Mouse (Mus musculus) heart, adult 2 months (tissue): ENCODE data around the gene Gpx8. TPM values are rescaled to one million over a fixed set of nuclear protein-coding genes. Genes with fewer than 3 reads are reported as not detected.

Experiments used
- DNase-seq, 2 experiments: peaks; one replicate each; pipeline ENCODE4 v3.0.0; 2021
- H3K27ac ChIP-seq: fragments of 200-600 bp; 2 replicates; pipeline ENCODE4 v1.8.1; 2022
- H3K27me3 ChIP-seq: fragments of 200-500 bp; 2 replicates; pipeline ENCODE4 v1.6.1; 2012; ENCODE audit warnings: mild to moderate bottlenecking, low read length, inconsistent platforms, mixed read lengths; ENCODE audit not compliant: control insufficient read depth, insufficient read depth
- H3K36me3 ChIP-seq: fragments of 200-500 bp; 2 replicates; pipeline ENCODE4 v1.6.1; 2012; ENCODE audit warnings: low read length, inconsistent platforms; ENCODE audit not compliant: control insufficient read depth, insufficient read depth
- H3K4me1 ChIP-seq: fragments of 200-500 bp; 2 replicates; pipeline ENCODE4 v1.6.1; 2011; ENCODE audit warnings: low read length; ENCODE audit not compliant: control insufficient read depth, insufficient read depth
- H3K4me3 ChIP-seq: fragments of 200-600 bp; 2 replicates; pipeline ENCODE4 v1.8.1; 2022
- H3K79me2 ChIP-seq: fragments of 200-500 bp; replicated peaks from 2 replicates; pipeline ENCODE4 v1.6.1; 2012; ENCODE audit warnings: mild to moderate bottlenecking, inconsistent platforms, low read length, moderate library complexity, mixed read lengths; ENCODE audit not compliant: control insufficient read depth, insufficient read depth
- H3K9ac ChIP-seq: fragments of 200-500 bp; 2 replicates; pipeline ENCODE4 v1.6.1; 2012; ENCODE audit warnings: low read depth, mild to moderate bottlenecking, control low read depth, inconsistent platforms, low read length, mixed read lengths
- CTCF ChIP-seq: fragments of 200-600 bp; IDR thresholded peaks from 2 replicates; pipeline ENCODE4 v1.8.1; 2022; ENCODE audit warnings: antibody characterized with exemption, mild to moderate bottlenecking, moderate library complexity
- EP300 ChIP-seq: fragments of 200-500 bp; IDR thresholded peaks from 2 replicates; pipeline ENCODE4 v1.6.1; 2011; ENCODE audit warnings: low read depth, low read length, control low read depth; ENCODE audit not compliant: insufficient read depth
- POLR2A ChIP-seq: fragments of 200-500 bp; IDR thresholded peaks from 2 replicates; pipeline ENCODE4 v1.6.1; 2011; ENCODE audit warnings: mild to moderate bottlenecking, low read depth, low read length, control low read depth; ENCODE audit not compliant: insufficient read depth
- WGBS: fragments of 180-500 bp; shearing (Covaris S2); methylation state at CpG from one replicate; pipeline ENCODE4 v1.1.7; 2018; 5-methylcytosine and 5-hydroxymethylcytosine counted together
- intact Hi-C: fragments of 180-260 bp; cut with DNase I; formaldehyde crosslinking; loops from one replicate; pipeline ENCODE4 v1.15.1; 2025
- polyA plus RNA-seq: library from polyadenylated mRNA; depleted of rRNA; stranded (reverse); fragments of >200 nt; gene quantifications from 2 replicates; pipeline ENCODE4 v1.2.3, GENCODE M21; 2012
- total RNA-seq, 2 experiments: library from RNA; stranded (reverse); gene quantifications; 2 replicates each; pipeline ENCODE4 v1.2.3; 2021

Gene Gpx8
- total and polyA plus RNA-seq, 3 experiments = 9.5 to 37.9 (median 37.1) TPM

- no peaks in the 10 kb centered on the region for H3K79me2 ChIP-seq
- H3K9ac ChIP-seq = no peak overlapping the region
- H3K4me1 ChIP-seq = no peaks in the 10 kb centered on the region; the same call in none of the 2 replicates
- TF ChIP-seq EP300 = no peak
- TF ChIP-seq POLR2A = no peak
- no peak for TF ChIP-seq CTCF
- H3K27ac ChIP-seq = no peak overlapping the region
- H3K27me3 ChIP-seq = no peaks in the 10 kb centered on the region
- no peak for DNase-seq
- H3K36me3 ChIP-seq = no peaks in the 10 kb centered on the region; the same call in 1 of the 2 replicates
- intact Hi-C loops = loop anchor here (5.0 to 10.0 kb wide), 3 partner anchors 90 to 568 kb away; partner anchors contain the start of gene Snx18
- H3K4me3 ChIP-seq = no peak overlapping the region
Measured at GRCm38 (mm10) chr13:113047018-113047417, 808 bp upstream of the Gpx8 start.

- Histone ChIP-seq H3K27ac (peak overlapping the region; percentile 49), H3K36me3 (no peaks in the 10 kb centered on the region; the same call in 1 of the 2 replicates), H3K4me3 (peak overlapping the region; percentile 43), H3K9ac (peak overlapping the region; percentile 67), H3K79me2 (no peaks in the 10 kb centered on the region), H3K27me3 (no peaks in the 10 kb centered on the region), H3K4me1 (no peaks in the 10 kb centered on the region; the same call in none of the 2 replicates)
- DNase-seq = no peak
- intact Hi-C loops = loop anchor here (5.0 to 10.0 kb wide), 3 partner anchors 92 to 569 kb away; partner anchors contain the start of gene Snx18
- TF ChIP-seq EP300 (no peak), CTCF (no peak), POLR2A (no peak)
- WGBS = 7% methylated on average over 18 of the region's 18 CpGs
Measured at GRCm38 (mm10) chr13:113045458-113046110, 626 bp downstream of the Gpx8 start.

- intact Hi-C loops = loop anchor here (5.0 to 10.0 kb wide), 3 partner anchors 92 to 570 kb away; partner anchors contain the start of gene Snx18
- Histone ChIP-seq H3K36me3 (no peaks in the 10 kb centered on the region; the same call in 1 of the 2 replicates), H3K79me2 (no peaks in the 10 kb centered on the region), H3K4me1 (no peaks in the 10 kb centered on the region; the same call in none of the 2 replicates), H3K9ac (no peak overlapping the region), H3K27me3 (no peaks in the 10 kb centered on the region), H3K4me3 (peak overlapping the region; percentile 43), H3K27ac (no peak overlapping the region)
- no peak for TF ChIP-seq POLR2A
- no peak for TF ChIP-seq CTCF
- TF ChIP-seq EP300 = no peak
- WGBS = 50% methylated on average over 3 of the region's 3 CpGs
- no peak for DNase-seq
Measured at GRCm38 (mm10) chr13:113044876-113045275, 1.3 kb downstream of the Gpx8 start.

DNA sequence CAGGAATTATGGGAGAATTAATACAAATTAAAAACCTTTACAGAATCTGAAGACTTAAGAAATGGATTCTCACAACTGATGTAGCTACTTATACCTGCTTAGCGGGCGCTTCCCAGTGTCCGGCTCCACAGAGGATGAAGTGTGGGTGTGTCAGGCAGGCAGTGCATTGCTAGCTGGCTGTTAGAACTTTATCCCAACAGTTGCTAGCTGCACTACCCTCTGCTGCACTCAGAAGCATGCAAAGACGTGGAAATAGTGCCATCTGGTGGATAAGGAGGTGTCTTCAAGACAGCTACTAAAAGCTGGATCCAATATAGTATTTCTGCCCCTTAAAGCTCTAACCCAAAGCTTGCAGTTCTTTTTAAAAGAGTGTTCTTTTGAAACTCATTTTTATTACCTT, 10.4 kb downstream of the Gpx8 start:
- no peak overlapping the region for H3K27ac ChIP-seq
- no peak for TF ChIP-seq EP300
- TF ChIP-seq CTCF = peak; percentile 88
- no peak for TF ChIP-seq POLR2A
- no peak overlapping the region for H3K9ac ChIP-seq
- H3K4me1 ChIP-seq = no peaks in the 10 kb centered on the region
- peaks cover 17% of the 10 kb centered on the region for H3K27me3 ChIP-seq
- peak overlapping the region; percentile 53; the same call in 1 of the 2 replicates for H3K4me3 ChIP-seq
- no peaks in the 10 kb centered on the region for H3K79me2 ChIP-seq
- intact Hi-C loops = loop anchor here (2.0 to 5.0 kb wide), 3 partner anchors 49 to 364 kb away; partner anchors contain the start of genes Ccno, Dhx29 and Mtrex
- WGBS = 0% methylated on average over 4 of the region's 4 CpGs
- H3K36me3 ChIP-seq = no peaks in the 10 kb centered on the region
- DNase-seq = peak; percentile 49 to 66

DNA sequence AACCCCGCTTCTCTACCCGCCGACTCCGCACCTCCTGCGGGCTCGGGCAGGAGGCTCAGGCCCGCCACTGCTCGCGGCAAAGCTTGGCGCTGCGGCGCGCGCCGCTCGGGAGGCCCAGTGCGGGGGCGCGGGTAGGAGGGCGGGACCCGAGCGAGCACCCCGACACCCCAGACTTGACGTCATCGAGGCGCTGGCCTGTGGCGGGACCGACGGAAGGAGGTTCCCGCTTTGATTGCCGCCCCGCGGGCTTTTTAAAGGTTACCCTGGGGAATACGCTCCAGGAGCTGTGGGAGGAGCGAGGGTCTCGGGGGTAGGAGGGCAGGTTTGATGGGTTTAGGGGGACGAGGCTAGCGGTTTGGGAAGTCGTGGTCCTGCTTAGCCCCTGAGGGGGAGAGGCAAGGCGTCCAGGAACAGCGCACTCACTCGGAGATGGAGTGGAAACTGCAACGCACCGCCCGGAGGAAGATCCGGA, 11.2 kb downstream of the Gpx8 start, which contains the start of gene Cdc20b:
Cdc20b (plus strand) TSS at position 162 of the 472 bp plus-strand sequence.
- TF ChIP-seq CTCF = no peak
- no peak for TF ChIP-seq POLR2A
- TF ChIP-seq EP300 = no peak
- H3K9ac ChIP-seq = peak within 1 kb of the TSS; percentile 60

More for the DNA sequence above, 11.2 kb downstream of the Gpx8 start, which contains the start of gene Cdc20b:
- Histone ChIP-seq H3K27me3 (peaks cover 17% of the 10 kb centered on the region), H3K27ac (no peak within 1 kb of the TSS), H3K36me3 (no peaks in the 10 kb centered on the region), H3K4me3 (peak within 1 kb of the TSS; percentile 53), H3K79me2 (no peaks in the 10 kb centered on the region), H3K4me1 (no peaks in the 10 kb centered on the region)
- intact Hi-C loops = loop anchor here (2.0 to 5.0 kb wide), 2 partner anchors 48 to 363 kb away; partner anchors contain the start of gene Ccno
- peak; percentile 64 to 65 for DNase-seq
- WGBS = under 1% methylated on average over 46 of the region's 46 CpGs
